Mouse (Mus musculus): ENCODE results near the gene Gm17409.

The Gm17409 gene

DNA sequence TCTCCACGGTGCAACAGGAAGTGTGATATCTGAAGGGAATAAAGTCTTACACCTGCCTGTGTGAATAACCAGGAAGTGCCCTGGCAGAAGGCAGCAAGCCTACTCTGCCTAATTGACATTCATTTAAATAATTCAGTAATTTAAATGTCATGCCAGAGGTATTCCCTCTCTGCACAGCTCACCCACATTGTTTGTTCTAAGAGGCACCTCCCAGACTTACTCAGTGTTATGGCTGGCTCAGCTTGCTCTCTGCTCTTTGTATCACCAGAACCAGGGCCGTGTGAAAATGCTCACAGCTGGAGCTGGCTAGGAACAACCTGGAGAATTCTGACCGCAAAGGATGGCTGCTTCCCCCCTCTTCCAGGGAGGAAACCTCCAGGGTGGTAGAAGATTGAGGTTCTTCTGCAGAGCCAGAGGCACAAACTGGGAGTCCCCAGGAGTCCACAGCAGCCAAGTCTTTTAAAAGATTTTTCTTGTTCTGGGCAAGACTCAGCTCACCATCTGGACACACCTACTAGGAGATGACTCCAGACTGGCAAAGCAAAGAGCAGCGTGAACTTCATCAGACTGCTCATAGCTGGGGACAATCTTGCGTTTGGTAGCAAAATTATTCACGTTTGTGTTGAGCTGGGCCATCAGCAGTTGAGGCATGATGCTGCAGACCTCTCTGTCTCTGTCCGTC, 14.5 kb downstream of the Gm17409 start:
- DNase-seq (ENCODE audit: low read depth), result no peak

DNA sequence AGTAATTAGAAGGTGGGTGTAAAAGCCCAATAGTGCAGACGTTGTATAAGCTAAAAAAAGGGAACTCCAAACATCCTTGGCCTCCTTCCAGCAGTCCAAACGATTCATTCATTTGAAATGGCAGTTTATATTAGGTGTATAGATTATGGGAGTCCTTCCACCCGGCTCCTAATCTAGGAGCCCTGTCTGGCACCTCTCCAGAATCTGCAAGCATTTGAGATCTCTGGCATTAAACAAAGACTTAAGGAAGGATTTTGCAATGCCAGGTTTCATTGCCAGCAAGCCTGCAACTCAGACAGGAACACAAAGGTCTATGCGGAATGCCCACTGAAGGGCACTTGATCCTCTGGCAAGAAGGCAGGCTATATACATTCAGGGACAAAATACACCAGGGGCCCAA, 15.2 kb downstream of the Gm17409 start:
- peak; percentile 39 for DNase-seq (ENCODE audit: low read depth)

DNA sequence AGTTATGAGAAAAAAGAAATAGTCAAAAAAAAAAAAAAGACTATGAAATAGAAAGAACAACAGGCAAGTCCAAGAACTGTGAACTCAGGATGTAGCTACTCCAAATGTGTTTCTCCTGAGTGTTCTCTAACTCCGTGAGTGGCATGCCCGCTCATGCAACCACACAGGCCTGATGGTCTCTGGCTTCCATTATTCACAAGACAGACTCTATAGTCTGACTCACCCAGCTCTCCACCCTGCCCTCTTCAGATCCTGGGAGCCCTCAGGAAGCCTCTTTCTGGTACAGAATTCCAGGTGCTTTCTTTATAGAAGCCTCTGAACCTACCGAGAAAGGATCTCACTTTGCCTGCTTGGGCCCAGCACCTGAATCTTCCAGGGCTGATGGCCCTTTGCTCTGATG, 15.8 kb downstream of the Gm17409 start:
- DNase-seq (ENCODE audit: low read depth), result no peak

DNA sequence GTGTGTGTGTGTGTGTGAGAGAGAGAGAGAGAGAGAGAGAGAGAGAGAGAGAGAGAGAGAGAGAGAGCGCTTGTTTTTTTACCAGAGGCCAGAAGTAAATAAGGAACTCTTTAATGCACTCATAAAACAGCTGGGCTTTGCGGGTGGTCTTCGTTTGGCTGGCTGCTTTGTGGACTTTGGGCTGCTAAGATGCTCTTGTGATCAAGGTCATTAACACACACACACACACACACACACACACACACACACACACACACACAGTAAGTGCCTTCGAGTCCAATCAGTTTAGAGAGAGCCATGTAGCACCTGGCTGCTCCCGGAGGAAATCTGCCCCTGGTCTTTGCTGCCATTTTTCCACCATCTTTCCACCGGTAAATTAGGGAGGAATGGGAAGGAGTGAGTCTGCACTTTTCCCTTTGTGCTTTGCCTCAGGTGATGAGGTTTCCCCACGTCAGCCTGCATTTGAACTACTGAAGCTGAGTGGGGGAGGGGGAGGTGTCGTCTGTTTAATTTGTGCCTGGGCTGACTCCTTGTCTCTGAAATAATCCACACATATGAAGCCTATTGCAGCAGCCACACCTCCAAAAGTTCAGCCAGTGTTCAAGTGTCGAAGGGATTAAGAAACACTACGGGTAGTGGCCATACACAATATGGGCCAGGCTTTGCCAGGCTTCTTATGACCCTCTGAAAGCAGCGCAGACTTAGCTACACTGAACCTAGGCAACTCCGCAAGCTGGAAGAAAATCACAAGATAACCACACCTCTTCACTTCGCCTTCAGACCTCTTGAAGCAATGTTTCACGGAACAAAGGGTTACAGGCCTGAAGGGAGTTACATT, 16.7 kb downstream of the Gm17409 start:
- DNase-seq (ENCODE audit: low read depth), result no peak

DNA sequence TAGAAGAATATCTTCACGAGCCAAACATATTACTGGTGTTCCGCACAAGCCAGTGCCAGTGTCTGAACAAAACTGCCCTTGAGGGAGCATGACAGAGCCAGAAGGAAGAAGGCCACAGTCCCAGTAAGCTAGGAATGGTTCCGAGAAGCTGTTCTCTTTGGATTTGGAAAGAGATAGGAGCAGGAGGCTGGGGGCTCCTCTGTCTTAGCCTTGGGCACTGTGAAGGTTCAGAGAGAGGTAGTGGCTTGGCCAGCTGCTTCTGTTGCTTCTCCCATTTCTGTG, 17.3 kb downstream of the Gm17409 start:
- no peak for DNase-seq (ENCODE audit: low read depth)

DNA sequence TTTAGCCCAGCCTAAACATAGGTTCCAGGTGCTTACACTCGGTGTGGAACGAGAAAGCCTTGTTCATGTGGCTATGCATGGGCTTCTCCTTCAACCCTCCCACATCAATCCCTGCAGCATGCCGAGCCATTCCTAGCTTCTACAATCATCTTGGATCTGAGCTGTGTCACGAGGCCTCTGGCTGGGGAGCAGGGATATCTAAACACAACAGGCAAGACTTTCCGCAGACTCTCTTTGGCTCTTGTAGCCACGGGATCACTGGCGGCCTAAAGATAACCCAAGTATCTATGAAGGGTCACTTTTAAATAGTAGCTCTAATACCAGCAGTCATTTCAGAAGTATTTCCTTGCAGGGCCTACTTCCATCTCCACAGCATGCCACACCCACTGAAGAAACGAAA, 18.5 kb downstream of the Gm17409 start:
- no peak for DNase-seq (ENCODE audit: low read depth)

DNA sequence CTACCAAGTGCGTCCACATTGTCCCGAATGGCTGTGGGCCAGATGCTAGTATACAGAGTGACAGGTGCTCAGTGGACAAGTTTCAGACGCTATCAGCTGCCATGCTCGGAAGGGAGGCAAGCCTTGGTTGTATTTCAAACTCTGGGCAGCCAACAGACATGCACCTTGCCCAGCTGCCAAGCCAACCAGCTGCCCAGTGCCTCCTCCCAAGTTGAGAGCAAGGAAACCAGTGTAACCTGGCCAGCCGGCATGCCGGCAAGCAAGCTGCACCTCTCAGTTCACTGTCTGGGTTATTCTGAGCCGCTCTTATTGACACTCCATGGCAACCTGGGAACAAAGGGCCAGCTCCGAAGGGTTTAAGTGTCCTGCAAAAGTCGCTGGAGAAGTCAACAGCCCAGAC, 19.4 kb downstream of the Gm17409 start:
- DNase-seq (ENCODE audit: low read depth), result no peak

DNA sequence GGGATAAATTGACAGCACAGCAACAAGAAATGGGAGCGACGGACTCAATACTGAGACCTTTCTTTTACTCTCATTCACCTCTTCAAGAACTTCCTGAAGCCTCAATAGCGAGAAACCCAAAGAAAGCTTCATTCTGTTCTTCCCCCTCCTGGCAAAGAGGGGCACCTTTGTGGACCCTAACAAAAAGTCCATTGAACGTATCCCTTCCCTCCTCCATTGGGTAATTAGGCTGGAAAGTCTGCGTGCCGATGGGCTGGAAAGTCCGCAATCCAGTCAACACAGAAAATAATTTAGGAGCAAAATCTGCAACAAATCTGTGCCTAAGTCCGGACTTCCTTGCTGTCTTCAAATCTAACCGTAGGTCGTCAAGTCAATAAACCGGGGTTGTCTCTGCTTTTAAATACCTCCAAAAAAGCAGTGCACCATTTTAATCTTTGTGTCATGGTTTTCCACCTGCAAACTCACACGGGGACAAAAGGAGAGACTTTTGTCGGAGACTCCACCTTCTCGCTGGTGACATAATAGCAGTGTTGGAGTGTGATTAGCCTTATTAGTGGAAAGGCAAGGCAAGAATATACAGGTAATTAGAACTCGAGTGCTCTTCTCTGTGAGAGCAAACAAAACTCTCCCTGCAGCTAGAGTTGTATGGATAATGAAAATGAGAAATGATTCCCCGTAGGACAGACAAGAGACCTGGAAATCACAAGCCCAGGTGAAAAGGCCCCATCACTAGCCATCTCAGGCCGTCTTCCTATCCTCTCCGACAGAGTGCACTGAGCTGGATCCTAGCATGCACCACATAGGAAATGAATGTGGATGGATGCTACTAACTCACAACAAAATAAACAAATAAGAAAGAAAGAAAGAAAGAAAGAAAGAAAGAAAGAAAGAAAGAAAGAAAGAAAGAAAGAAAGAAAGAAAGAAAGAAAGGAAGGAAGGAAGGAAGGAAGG, 24.0 kb downstream of the Gm17409 start:
- no peak for DNase-seq (ENCODE audit: low read depth)

DNA sequence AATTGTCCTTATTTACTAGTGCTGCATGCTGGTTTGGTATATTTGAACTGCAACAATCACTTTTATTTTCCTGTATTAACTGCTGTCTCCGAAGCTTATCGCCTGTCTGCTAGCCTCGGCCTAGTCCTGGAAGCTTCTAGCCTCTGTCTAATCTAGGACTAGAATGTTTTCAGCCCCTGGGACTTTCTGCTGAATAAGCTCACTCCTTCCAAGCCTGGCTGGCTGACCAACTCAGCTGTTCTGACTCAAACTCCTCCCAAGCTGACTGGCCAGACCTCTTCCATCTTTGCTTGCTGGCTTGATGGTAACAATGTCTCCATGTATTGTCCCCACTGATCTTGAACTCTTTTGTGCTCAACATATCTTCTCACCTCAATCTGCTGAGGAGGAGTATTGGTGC, 25.4 kb downstream of the Gm17409 start:
- no peak for DNase-seq (ENCODE audit: low read depth)

DNA sequence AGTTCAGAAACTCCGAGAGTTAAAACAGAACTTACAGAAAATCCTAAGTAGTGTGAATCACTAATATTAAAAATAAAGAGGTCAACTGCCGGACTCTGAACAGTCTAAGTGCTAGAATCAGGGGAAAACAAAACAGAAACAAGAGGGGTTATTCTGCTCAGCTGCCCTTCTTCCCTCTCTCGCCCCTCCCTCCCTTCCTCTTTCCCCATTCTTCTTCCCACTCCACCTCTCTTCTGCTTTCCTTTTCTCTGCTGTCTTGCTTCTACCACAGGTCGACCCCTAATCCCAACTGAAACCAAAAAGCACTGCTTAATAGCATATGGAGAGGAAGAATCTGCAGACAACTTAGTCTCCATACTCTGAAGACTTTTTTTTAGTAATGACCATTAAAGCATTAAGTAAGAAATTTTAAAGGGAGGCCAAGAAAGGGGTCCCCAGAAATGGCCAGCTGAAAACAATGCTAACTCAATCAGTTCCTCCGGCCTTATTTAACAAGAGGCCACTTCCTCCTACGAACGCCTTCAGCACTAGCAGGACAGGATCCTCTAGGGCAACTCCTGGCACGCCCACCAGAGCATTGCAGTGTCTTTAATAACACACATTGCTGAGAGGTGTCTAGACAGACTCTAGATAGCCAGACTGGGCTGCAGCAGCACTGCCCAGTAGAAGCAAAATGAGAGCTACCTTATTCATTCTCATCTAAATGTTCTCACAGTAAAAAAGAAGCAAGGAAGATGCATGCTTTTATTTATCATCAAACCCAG, 26.9 kb downstream of the Gm17409 start:
- DNase-seq (ENCODE audit: low read depth), result no peak

DNA sequence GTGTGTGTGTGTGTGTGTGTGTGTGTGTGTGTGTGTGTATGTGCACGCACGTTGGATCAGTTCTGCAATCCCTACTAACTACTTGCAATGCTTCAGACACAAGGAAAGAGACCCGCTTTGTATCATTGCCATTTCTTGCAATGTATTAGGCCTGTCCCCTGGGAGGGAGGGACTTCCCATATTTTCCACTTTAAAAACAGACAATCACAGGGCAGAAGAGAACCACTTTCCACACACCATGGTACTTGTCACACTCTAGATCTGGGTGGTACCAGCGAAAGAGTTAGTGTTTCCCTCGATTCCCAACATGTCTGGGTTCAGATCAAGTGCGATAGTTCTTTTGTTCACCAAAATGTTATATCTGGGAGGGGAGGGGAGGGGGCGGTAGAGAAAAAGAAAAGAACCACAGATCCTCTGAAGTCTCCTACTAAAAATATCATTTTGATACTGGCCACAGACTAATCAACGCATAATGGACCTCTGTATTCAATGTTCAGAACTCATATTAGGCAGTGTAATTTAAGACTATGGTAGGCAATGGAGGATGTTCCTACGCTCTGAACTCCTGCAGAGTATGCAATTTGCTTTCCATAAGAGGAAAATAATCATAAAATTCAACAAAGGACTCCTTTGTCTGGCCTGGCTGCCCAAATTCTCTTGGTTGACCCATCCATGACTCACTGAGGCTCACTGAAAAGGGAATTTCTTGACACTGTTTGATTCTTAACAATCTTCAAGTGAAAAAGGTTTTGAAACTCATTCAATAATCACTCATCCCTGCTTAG, 35.6 kb downstream of the Gm17409 start:
- DNase-seq (ENCODE audit: low read depth), result no peak

DNA sequence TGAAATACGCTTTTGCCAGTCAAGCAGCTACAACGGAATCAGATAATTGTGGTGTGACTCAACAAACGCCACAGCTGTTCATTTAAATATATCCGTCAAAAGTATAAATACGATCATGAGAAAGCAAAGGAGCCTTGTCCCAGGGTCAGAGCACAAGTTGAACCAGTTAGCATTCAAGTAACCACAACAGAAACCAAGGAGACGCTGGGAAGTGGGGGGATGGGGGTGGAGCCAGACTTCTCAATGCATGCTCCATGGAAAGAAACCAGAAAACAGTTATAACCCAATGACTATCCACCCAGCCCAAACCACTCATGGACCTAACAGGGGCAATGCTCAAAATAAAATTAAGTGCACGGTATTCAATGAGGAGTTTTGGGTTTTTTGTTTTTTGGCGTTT, 40.3 kb downstream of the Gm17409 start:
- no peak for DNase-seq (ENCODE audit: low read depth)

DNA sequence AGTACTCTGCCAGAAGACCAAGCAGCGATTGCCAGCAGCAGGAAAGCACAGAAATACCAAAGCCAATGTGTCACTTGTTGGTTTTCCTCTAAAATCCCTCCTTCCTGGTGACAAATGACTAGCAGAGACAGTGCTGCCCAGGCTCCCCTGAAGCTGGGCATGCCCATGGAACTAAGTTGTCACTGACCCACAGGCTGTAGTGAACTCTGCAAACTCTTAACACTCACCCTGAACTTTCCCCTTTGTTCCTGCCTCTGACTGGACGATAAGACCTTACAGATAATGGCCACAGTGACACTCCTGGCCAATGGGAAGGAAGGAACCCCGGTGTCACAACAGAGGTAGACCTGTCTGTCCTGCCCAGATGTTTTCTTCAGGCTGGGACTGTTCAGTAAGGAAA, 43.3 kb downstream of the Gm17409 start:
- DNase-seq (ENCODE audit: low read depth), result peak; percentile 71

DNA sequence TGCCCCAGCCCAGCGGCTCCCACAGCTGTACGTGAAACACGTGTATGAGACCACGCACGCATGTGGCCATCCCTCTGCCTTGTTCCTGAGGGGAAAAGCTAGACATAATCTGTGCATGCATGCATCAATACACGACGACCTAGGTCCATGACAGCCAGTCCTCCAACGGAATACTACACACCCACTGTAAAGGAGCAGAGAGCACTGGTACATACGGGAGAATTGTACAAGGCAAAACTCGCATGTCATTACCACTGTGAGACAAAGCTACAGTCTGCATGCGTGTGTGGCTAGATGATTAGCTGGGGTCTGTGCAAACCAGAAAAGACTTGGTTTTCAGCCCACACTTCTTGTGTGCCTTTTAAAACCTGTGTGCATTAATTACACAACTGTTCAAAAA, 44.6 kb downstream of the Gm17409 start:
- no peak for DNase-seq (ENCODE audit: low read depth)

DNA sequence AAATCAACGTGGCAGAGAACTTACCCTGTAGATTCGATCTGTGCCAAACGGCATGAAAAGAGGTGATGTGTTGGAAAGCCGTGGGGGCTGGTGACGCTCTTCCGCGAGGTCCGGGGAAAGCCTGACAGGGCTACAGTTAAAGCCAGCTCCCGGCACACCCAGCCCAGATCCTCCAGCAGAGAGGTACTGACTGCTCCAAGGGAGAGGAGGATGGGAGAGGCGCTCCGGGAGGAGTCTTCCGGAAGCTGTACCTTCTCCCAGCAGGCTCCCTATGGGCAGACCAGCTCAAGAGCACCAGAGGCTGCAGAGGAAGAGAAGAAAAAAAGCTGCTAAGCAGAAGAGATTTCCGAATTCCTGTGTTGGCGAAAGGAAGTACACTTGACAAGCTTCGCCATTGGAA, 46.1 kb downstream of the Gm17409 start:
- DNase-seq (ENCODE audit: low read depth), result no peak

DNA sequence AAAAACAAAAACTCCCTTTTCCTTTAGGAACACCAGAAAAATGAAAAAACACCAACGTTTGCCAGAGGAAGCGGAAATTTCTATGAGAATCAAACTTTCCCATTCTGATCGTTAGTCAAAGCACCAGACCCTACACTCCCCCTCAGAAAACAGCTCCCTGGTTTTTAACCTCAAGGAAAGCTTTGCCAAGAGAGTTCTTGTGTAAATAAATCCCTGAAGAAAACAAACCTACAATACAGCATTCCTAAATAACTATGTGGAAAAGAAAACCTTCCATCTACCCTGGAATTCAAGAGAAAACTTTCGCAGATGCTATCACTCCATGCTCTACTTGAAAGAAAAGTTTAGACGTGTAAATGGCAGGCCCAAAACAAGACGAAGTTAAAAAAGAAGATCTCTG, 47.0 kb downstream of the Gm17409 start:
- DNase-seq (ENCODE audit: low read depth), result no peak

DNA sequence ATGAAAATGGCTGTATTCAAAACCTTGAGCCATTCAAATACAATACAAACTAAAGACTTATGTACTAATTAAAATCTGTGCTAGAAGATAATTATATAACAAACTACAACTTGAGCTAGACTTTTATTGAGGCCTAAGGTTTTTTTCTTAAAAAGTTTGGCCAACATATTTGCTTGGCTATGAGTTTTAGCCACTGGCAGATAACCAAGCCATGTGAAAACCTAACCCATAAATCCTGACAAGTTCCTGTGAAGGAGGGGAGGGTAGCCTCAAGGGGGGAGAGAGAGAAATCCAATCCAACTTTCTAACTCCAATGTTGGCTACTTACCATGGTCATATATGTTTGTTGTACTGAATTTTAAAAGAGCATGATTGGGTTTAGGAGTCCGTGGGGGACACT, 48.6 kb downstream of the Gm17409 start:
- no peak for DNase-seq (ENCODE audit: low read depth)
